Mouse (Mus musculus): Measurements from ENCODE around the gene Mif4gd. TPM values are rescaled to one million over a fixed set of nuclear protein-coding genes. Genes with fewer than 3 reads are reported as not detected.
A peak's percentile ranks its signal among the peaks of the same experiment; 100 is the strongest.

Mif4gd gene
- polyA plus RNA-seq, 1 experiment, result 144 TPM

DNA sequence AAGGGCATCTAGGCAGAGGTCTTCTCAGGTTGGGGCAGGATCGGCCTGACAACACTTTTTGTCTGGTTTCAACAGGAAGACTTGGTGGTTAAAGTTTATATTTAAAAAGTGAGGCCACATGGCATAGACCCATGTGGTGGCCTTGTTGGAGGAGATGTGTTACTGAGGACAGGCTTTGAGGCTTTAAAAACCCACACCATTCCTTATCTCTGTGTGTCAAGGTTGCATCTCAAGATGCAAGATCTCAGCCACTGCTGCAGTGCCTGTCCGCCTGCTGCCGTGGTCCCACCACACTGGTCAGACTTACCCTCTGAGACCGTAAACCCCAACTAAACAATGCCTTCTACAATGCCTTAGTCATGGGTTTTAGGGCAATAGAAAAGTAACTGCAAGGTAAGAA is 14.5 kb downstream of the Mif4gd start:
- Histone ChIP-seq H3K36me3 (ENCODE audit: control insufficient read depth, insufficient read depth, low read length) (no peaks in the 10 kb centered on the region), H3K27ac (ENCODE audit: insufficient read depth, low read depth, low read length) (no peak overlapping the region), H3K27me3 (replicated peaks; ENCODE audit: control insufficient read depth, insufficient read depth, low read length) (no peaks in the 10 kb centered on the region), H3K4me1 (ENCODE audit: control insufficient read depth, insufficient read depth, low read length) (peaks cover 6% of the 10 kb centered on the region; the same call in 1 of the 2 replicates), H3K4me3 (ENCODE audit: insufficient read depth, low read depth, low read length) (no peak overlapping the region)
- no peak for DNase-seq
- TF ChIP-seq POLR2A (IDR thresholded peaks at IDR 0.05; ENCODE audit: low read depth, low read length) (no peak), CTCF (conservative IDR thresholded peaks at IDR 0.05; ENCODE audit: insufficient read depth, insufficient read length, low read depth, low read length) (no peak)
- WGBS, result 94% methylated on average over 4 of the region's 4 CpGs

DNA sequence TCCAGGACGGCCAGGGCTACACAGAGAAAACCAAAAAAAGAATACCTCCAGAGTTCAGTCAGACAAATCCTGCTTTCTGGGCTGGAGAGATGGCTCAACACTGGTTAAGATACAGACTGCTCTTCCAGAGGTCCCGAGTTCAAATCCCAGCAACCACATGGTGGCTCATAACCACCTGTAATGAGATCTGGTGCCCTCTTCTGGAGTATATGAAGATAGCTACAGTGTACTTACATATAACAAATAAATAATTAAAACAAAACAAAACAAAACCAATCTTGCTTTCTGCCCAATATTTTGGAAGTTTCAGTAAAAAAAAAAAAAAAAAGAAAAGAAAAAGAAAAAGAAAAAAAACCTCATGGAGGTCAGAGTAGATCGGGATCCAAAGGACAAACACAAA is 17.6 kb downstream of the Mif4gd start:
- no peak overlapping the region for H3K4me3 ChIP-seq (ENCODE audit: insufficient read depth, low read depth, low read length)
- DNase-seq, result no peak

DNA sequence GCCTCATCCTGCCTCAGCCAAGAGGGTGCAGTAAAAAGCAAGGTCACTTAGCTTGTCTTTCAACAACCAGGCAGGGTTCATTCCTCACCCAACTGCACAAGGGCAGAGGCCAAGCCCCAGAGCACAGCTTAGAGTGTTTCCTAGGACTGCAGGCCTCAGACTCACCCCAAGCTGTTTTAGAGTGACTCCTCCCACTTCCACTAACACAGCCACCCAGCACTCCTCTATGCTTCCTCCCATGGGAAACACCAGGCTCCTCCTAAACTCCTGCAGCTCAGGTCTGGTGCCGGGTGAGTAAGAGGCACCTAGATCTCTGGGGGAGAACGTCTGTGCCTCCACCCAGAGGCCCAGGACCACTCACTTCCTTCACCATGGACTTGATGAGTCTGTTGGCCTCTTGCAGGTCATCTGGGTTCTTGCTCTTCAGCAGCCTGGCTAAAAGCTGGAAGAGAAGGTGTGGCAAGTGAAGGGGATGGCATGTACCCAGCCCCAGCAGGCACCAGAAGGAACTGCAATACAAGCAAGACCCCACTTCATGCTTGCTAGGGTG is 22.2 kb downstream of the Mif4gd start:
- Histone ChIP-seq H3K4me1 (ENCODE audit: control insufficient read depth, insufficient read depth, low read length) (no peaks in the 10 kb centered on the region; the same call in 1 of the 2 replicates), H3K27me3 (replicated peaks; ENCODE audit: control insufficient read depth, insufficient read depth, low read length) (no peaks in the 10 kb centered on the region), H3K4me3 (ENCODE audit: insufficient read depth, low read depth, low read length) (no peak overlapping the region), H3K36me3 (ENCODE audit: control insufficient read depth, insufficient read depth, low read length) (no peaks in the 10 kb centered on the region), H3K27ac (ENCODE audit: insufficient read depth, low read depth, low read length) (no peak overlapping the region)
- 62% methylated on average over 2 of the region's 2 CpGs for WGBS
- TF ChIP-seq CTCF (conservative IDR thresholded peaks at IDR 0.05; ENCODE audit: insufficient read depth, insufficient read length, low read depth, low read length) (no peak), POLR2A (IDR thresholded peaks at IDR 0.05; ENCODE audit: low read depth, low read length) (no peak)
- no peak for DNase-seq

More for the DNA sequence above, 17.6 kb downstream of the Mif4gd start:
- H3K4me1 ChIP-seq (ENCODE audit: control insufficient read depth, insufficient read depth, low read length), result no peaks in the 10 kb centered on the region
- over 99% methylated on average over 3 of the region's 3 CpGs for WGBS
- H3K36me3 ChIP-seq (ENCODE audit: control insufficient read depth, insufficient read depth, low read length), result no peaks in the 10 kb centered on the region
- no peaks in the 10 kb centered on the region for H3K27me3 ChIP-seq (replicated peaks; ENCODE audit: control insufficient read depth, insufficient read depth, low read length)
- H3K27ac ChIP-seq (ENCODE audit: insufficient read depth, low read depth, low read length), result no peak overlapping the region
- no peak for TF ChIP-seq CTCF (conservative IDR thresholded peaks at IDR 0.05; ENCODE audit: insufficient read depth, insufficient read length, low read depth, low read length)
- TF ChIP-seq POLR2A (IDR thresholded peaks at IDR 0.05; ENCODE audit: low read depth, low read length), result no peak

DNA sequence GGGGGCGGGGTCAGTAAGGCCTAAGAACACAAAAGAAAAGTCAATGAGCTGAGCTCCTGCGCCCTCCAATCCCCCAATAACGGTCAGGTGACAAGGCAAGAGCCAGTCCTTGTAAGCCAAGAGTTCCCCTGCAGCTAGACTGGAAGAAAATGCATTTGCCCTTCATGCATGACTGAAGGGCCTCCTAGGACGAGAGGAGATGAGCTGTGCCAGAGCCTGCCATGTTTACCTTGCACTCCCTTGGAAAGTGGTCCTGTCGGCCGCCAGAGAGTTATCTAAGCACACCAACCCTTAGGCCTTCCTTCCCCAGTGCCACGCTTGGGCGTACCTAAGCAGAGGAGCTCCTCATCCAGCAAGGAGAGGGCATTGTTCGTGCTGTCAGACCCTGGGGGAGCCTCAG is 24.8 kb downstream of the Mif4gd start:
- WGBS, result 58% methylated on average over 9 of the region's 9 CpGs
- Histone ChIP-seq H3K36me3 (ENCODE audit: control insufficient read depth, insufficient read depth, low read length) (no peaks in the 10 kb centered on the region), H3K4me1 (ENCODE audit: control insufficient read depth, insufficient read depth, low read length) (no peaks in the 10 kb centered on the region; the same call in 1 of the 2 replicates), H3K27me3 (replicated peaks; ENCODE audit: control insufficient read depth, insufficient read depth, low read length) (no peaks in the 10 kb centered on the region), H3K4me3 (ENCODE audit: insufficient read depth, low read depth, low read length) (no peak overlapping the region), H3K27ac (ENCODE audit: insufficient read depth, low read depth, low read length) (peak overlapping the region; percentile 22; the same call in 1 of the 2 replicates)
- peak; percentile 29 for DNase-seq
- no peak for TF ChIP-seq CTCF (conservative IDR thresholded peaks at IDR 0.05; ENCODE audit: insufficient read depth, insufficient read length, low read depth, low read length)
- no peak for TF ChIP-seq POLR2A (IDR thresholded peaks at IDR 0.05; ENCODE audit: low read depth, low read length)

DNA sequence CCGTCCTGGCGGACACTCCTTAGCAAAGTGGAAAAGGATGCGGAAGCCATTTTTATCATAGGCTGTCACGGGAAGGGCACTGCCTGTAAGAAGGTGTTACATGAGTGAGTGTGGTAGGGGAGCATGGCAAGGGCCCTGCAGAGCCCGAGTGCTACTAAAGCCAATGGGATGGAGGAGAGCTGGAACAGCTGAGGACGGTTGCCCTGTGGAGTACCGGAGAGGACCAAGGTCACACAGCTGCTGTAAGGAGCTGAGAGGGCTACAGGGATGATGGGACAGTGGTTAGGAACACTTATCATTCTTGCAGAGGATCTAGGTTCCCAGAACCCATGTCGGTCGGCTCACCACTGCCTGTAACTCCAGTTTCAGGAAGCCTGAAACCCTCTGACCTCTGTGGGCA is 26.4 kb downstream of the Mif4gd start:
- no peaks in the 10 kb centered on the region for H3K27me3 ChIP-seq (replicated peaks; ENCODE audit: control insufficient read depth, insufficient read depth, low read length)
- no peak overlapping the region for H3K4me3 ChIP-seq (ENCODE audit: insufficient read depth, low read depth, low read length)
- no peak for TF ChIP-seq CTCF (conservative IDR thresholded peaks at IDR 0.05; ENCODE audit: insufficient read depth, insufficient read length, low read depth, low read length)
- TF ChIP-seq POLR2A (IDR thresholded peaks at IDR 0.05; ENCODE audit: low read depth, low read length), result no peak
- no peak for DNase-seq
- no peaks in the 10 kb centered on the region; the same call in 1 of the 2 replicates for H3K4me1 ChIP-seq (ENCODE audit: control insufficient read depth, insufficient read depth, low read length)
- no peaks in the 10 kb centered on the region for H3K36me3 ChIP-seq (ENCODE audit: control insufficient read depth, insufficient read depth, low read length)
- H3K27ac ChIP-seq (ENCODE audit: insufficient read depth, low read depth, low read length), result no peak overlapping the region
- WGBS, result 89% methylated on average over 9 of the region's 9 CpGs

DNA sequence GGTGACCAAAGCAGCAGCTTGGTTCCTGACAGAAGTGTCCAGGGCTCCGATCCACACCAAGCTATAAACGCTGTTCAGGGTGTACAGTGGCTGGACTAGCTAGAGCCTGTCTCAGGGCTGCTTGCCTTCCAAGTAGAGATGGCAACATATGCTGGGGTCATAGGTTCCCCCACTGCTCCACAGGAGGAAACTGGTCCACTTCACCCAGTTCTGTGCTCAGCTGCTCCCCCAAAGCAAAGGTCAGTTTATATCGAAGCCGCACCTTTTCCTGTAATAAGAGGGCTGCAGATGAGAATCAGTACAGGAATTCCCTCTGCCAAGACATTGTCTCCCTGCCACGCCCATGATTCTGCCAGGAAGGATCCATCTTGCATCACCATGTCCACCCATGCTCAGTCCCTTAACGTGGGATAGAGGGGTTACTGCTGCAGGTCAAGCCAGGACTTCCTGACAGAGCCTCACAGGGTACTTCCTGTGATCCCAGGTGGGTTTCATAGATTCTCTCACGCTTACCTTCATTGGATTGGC is 27.1 kb downstream of the Mif4gd start:
- WGBS, result 71% methylated on average over 7 of the region's 7 CpGs
- no peaks in the 10 kb centered on the region for H3K27me3 ChIP-seq (replicated peaks; ENCODE audit: control insufficient read depth, insufficient read depth, low read length)
- H3K27ac ChIP-seq (ENCODE audit: insufficient read depth, low read depth, low read length), result no peak overlapping the region
- H3K36me3 ChIP-seq (ENCODE audit: control insufficient read depth, insufficient read depth, low read length), result no peaks in the 10 kb centered on the region; the same call in 1 of the 2 replicates
- H3K4me3 ChIP-seq (ENCODE audit: insufficient read depth, low read depth, low read length), result no peak overlapping the region
- TF ChIP-seq CTCF (conservative IDR thresholded peaks at IDR 0.05; ENCODE audit: insufficient read depth, insufficient read length, low read depth, low read length), result no peak
- no peak for TF ChIP-seq POLR2A (IDR thresholded peaks at IDR 0.05; ENCODE audit: low read depth, low read length)
- no peak for DNase-seq
- no peaks in the 10 kb centered on the region; the same call in 1 of the 2 replicates for H3K4me1 ChIP-seq (ENCODE audit: control insufficient read depth, insufficient read depth, low read length)

DNA sequence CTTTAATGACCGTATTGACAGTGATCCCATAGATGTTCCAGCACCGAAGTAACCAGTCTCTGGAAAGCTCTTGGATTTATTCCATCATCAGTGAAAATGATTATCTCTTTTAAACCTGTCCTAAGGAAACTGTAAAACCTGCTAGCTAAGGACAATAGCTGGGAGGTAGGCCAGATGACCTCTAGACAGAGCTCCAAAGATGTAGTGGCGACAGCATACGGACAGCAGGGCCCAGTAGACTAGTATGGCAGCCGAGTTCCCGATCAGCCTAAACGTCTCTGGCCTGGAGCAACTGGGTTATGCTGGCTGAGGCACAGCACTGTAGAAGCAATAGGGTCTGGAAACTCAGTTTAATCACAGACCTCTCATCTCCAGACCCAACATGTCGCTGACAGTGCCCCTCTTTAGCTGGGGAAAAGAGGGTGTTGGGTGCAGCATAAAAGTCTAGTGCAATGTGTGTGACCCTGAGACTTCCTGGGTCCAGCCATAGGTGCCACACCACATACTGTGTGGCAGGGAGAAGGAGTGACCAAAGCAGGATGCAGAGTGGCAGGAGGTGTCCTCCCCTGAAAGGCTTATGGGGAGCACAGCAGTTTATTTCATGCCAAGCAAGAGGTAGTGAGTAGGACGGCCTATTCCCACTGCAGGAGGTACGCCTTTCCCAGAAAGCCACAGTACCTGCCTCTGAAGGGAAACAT is 28.2 kb downstream of the Mif4gd start:
- Histone ChIP-seq H3K4me1 (ENCODE audit: control insufficient read depth, insufficient read depth, low read length) (no peaks in the 10 kb centered on the region; the same call in 1 of the 2 replicates), H3K27ac (ENCODE audit: insufficient read depth, low read depth, low read length) (no peak overlapping the region), H3K27me3 (replicated peaks; ENCODE audit: control insufficient read depth, insufficient read depth, low read length) (no peaks in the 10 kb centered on the region), H3K36me3 (ENCODE audit: control insufficient read depth, insufficient read depth, low read length) (no peaks in the 10 kb centered on the region; the same call in 1 of the 2 replicates), H3K4me3 (ENCODE audit: insufficient read depth, low read depth, low read length) (no peak overlapping the region)
- no peak for DNase-seq
- WGBS, result 73% methylated on average over 10 of the region's 10 CpGs
- TF ChIP-seq POLR2A (IDR thresholded peaks at IDR 0.05; ENCODE audit: low read depth, low read length) (no peak), CTCF (conservative IDR thresholded peaks at IDR 0.05; ENCODE audit: insufficient read depth, insufficient read length, low read depth, low read length) (no peak)
